Mouse (Mus musculus) heart, adult 2 months (tissue): ENCODE measurements around the gene Myh3.

Experiments
- CTCF ChIP-seq: fragments of 200-600 bp; IDR thresholded peaks from 2 replicates; pipeline ENCODE4 v1.8.1; 2022; ENCODE audit warnings: antibody characterized with exemption, mild to moderate bottlenecking, moderate library complexity
- EP300 ChIP-seq: fragments of 200-500 bp; IDR thresholded peaks from 2 replicates; pipeline ENCODE4 v1.6.1; 2011; ENCODE audit warnings: low read depth, low read length, control low read depth; ENCODE audit not compliant: insufficient read depth

GRCm38 (mm10) chr11:67080168-67080567, 2.1 kb downstream of the Myh3 start:
- peak; percentile 90 for TF ChIP-seq CTCF
- TF ChIP-seq EP300 = no peak
